Mouse (Mus musculus): ENCODE results near the gene Mapk1ip1l.

- TF ChIP-seq EP300 (IDR thresholded peaks at IDR 0.05; ENCODE audit: low read depth) (no peak), CTCF (IDR thresholded peaks at IDR 0.05; ENCODE audit: low read depth) (no peak)
Measured at GRCm38 (mm10) chr14:47302885-47303680, 5.0 kb downstream of the Mapk1ip1l start.

All from liver, embryonic 14.5 days (tissue).